Mouse (Mus musculus): Measurements from ENCODE around the gene Xpa.
"Not testable (repeated sequence)": the region's sequence is repeated elsewhere in the genome, so short reads cannot be mapped to it uniquely, and the experiment has no call there.

The Xpa gene

DNA sequence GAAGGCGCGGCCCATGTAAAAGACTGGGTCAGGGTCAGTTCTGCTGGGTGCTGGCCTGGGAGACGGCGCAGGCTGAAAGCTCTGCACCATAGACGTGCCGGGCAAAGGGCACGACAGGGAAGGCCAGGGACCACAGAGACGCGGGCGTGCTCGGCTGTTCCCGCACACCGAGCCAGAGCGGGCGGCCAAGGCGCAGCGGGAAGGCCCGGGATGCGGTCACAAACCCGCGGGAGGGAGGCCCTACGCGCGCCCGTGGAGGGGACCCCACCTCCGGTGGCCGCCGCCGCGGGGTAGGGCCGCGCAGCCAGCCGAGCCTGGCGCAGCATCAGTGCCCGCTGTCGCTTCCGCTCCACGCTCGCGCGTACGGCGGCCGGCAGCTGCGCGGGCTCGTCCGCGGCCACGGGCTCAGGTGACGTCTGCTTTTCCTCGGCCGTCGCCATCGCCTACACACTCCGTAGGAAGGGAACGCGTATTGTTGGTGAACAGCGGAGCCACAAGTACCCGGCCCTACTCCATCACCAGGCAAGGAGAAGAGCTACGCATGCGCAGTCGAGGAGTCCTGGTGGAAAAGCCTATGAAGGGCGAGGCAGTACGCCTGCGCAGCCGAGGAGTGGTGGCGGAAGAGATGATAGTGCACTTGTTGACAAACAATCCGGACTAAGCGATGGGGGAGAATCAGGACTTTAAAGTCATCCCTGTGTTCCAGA, at the start of gene Xpa:
Xpa (minus strand) TSS at position 531 of the 707 bp plus-strand sequence.
- peak; percentile 97 for DNase-seq

DNA sequence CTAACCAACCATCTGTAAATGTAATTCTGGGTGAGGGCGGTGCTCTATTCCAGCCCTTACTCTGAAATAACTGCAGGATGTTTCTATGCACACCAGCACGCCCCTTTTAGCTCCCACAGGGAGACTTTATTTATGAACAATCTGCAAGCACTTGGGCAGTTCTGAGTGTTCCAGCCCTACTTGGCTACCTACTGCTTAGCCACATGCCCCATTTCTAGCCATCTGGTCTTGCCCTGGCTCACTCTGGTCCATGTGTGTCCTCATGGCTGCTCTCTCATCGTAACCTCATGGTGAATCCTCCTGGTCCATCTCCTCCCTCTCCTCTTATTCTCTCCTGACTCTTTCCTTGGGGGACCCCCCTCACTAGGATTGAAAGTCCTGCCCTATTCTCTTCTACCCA, 39.8 kb upstream of the Xpa start:
- DNase-seq, result no peak

DNA sequence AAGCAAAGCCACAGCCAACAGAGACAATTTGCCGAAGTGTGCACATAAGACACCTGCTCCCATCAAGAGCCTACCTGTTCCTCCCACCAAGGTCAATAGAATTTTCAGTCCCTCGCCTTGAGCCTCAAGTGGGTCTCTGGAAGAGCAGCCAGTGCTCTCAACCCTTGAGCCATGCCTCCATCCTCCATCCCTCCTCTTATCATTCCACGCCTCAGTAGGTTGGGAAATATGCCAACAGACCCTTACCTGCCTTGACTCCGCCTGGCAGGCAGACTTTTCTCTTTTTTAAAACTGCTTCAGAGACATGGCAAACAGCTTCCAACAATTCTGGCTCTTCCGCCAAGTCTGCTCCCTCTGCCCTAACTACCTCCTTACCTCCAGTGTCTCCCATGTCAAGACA, 38.6 kb upstream of the Xpa start:
- no peak for DNase-seq

DNA sequence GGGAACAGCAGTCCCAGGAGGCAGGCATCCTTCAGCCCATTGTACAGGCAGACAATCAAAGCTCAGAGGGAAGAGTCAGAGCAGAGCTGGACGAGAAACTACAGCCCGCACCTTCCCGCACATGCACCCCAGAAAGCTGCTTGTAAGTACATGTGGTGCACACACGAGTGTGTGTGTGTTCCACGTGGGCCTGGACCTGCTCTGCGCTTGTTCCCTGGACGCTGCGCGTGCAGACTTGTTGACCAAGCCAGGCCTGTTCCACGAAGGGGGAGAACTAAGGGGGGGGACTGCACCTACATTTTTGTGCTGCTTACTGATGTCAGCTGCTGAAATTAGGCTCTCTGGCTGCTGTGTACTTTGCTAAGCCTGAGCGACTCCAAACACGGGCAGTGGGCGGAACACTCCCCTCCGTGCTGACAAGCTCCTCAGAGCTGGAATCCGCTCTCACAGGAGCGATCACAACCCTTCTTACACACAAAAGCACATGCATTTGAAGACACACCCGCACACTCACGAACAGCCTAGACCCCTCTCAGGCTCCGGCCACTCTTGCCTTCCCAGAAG, 30.9 kb upstream of the Xpa start:
- no peak for DNase-seq

DNA sequence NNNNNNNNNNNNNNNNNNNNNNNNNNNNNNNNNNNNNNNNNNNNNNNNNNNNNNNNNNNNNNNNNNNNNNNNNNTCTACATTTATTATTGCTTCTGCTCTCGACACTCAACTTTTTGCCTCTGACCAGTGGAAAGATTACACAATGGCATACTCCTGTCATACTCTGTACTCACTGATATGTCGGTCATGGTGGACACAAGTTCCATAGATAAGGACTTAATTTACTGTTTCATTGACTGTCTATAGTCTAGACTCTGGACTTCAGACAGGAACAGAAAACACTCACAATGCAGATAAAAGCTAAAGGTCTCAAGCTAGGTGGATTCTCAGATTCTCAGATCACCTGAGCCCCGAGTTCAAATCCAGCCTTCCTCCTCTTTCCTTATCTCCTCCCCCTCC, 25.0 kb upstream of the Xpa start:
- DNase-seq, result no peak

DNA sequence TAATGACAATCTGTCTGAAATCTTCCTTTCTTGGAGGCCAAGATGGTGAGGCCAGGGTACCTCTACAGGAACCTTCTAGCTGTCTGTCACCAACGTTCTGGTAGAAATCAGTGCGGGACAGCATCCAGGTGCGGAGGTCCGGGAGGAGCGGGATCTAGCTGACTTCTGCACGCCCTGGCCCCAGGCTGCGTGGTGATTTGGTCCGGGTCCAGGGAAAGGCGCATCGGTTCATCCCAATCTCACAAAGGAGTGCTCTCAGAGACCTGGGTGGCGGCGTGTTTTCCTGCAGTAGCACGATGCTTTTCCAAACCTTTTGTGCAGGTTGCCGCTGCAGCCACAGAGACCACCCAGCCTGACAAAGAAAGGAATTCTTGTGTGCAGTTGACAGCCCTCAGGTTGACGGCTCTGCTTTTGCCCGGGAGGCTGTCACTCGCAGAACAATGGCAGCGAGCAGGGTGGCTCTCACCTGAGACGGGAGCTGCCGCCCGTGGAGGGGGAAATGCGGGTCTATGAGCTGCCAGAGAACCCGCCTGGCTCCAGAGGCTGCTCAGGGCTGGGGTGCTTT, 6.5 kb upstream of the Xpa start:
- no peak for DNase-seq

DNA sequence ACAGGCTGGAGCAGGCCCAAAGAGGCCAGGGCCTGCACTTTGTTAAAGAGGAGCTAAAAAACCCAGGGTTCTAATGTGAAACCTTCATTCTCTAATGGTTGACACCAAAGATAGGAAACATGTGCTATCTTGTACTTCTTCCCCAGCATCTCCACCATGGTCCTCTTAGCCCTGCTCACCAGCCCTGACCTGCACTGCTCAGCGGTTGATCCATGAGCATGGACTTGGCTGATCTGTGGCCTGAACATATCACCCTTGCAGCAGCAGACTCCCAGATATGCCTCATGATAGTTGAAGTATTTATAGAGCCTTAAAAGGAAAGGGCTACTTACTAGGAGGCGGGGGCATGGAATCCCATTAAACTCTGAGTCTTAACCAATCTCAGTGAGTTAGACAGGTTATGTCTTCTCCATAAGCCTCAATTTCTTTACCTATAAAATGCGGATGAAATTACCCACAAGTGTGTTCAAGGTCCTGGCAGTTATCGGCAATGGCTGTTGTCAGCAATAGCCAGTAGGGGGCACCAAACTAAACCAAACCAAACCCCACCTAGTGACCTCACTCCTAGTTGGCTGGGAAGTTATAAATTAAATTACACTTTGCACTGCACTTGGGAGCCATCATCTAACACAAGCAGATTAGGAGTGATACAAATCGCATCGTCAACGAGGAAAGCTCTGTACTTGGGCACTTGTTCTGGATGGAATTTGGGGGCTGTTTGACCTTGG, 5.9 kb upstream of the Xpa start:
- DNase-seq, result peak; percentile 48

DNA sequence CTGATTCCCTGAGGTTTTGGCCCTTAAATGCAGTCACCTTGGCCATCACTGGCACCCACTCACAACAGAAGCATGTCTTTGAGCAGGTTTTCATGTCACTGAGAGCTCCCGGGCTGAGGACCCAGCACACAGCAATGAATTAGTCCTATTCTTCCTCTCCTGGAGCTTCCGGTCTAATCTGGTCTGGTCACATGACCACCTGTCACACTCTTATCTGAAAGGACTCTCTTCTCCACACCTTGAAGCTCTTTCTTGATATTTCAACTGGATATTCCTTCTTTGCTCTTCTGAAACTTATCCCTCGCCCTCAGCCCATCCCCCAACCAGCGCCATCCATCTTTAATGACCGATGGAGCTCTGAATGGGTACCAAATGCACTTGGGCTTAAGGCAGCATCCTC, 2.0 kb upstream of the Xpa start:
- no peak for DNase-seq

DNA sequence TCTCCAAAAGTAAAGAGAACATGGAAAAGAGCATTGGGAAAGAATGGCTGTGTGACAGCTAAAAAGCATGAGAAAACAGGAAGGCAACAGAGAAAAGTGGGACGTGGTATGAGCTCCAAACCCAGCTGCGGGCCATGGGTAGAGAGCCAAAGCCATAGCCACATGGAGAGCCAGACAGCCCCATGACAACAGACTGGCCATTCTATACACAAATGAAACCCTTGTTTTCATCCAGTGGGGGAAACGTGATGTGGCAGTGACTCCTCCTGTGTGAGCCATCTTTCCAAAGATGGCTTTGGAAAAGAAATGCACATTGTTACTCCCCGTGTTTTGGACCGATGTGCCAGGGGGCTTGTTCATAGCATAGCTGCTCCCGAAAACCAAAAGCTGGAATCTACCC, 402 bp upstream of the Xpa start:
- DNase-seq, result peak; percentile 72

DNA sequence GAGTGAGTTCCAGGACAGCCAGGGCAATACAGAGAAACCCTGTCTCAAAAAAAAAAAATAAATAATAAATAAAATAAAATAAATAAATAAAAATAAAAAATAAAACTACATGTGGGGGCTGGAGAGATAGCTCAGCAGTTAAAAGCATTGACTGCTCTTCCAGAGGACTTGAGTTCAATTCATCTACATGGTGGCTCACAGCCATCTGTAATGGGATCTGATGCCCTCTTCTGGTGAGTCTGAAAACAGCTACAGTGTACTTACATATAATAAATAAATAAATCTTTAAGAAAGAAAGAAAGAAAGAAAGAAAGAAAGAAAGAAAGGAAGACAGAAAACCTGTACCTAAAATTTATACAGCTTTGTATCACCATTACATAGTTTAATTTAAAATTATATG, 4.1 kb downstream of the Xpa start:
- DNase-seq, result not testable (repeated sequence)

DNA sequence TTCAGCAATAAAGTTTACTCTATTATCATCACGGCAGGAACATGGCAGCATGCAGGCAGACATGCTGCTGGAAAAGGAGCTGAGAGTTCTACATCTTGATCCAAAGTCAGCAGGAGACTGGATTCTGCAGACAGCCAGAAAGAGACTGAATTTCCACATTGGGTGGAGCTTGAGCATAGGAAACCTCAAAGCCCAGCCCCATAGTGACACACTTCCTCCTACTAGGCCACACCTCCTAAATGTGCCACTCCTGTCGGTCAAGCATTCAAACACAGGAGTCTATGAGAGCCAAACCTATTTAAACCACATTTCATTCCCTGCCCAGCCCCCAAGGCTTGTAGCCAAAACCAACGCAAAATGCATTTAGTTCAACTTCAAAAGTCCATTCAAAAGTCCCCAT, 9.6 kb downstream of the Xpa start:
- DNase-seq, result no peak

DNA sequence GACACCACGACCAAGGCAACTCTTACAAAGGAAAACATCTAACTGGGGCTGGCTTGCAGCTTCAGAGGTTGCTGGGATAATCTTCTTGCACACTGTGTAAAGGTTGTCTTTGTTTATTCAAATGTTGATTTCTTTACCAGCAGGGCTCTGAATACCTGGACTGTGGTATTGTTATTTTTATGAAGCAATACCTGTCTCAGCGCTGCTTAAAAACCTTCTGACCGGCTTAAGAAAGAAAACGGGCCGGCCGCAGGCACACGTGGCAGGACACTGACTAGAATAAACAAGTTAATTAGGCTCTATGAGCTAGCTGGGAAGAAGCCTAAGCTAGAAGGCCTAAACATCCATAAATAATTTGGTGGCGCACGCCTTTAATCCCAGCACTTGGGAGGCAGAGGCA, 10.2 kb downstream of the Xpa start:
- DNase-seq, result no peak

DNA sequence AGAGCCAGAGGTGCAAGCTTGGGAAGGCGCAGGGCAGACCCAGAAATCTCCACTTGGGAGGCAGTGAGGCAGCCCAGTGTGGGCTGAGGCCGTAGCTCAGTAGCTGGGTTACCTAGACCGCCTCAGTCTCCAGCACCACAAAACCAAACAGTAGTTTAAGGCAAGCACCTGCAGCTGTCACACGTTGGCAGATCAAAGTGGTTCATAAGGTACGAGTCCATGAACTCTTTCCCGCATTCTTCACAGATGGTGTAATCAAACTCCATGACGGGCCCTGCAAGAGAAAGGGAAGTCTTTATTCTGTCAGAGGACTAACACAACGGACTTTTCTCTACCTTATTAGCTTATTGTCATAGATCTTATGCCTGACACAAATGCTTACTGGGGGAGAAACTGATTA, 10.7 kb downstream of the Xpa start:
- DNase-seq, result no peak

DNA sequence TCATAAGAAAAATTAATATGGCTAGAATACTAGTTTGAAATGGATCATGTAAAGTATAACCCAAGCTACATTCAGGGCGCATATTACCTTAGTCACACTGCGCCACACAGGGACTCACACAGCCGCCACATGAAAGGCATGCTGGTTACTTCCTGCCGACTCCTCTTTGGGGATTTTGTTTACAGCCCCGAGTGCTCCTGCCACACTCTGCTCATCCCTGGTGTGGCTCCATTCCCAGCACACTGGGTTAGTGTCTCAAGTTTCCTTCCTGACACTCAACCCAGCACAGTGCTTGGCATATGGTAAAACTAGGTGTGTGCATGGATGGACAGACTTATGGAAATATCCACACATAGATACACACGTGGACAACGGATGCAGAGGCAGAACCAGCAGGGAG, 13.9 kb downstream of the Xpa start:
- DNase-seq, result no peak

DNA sequence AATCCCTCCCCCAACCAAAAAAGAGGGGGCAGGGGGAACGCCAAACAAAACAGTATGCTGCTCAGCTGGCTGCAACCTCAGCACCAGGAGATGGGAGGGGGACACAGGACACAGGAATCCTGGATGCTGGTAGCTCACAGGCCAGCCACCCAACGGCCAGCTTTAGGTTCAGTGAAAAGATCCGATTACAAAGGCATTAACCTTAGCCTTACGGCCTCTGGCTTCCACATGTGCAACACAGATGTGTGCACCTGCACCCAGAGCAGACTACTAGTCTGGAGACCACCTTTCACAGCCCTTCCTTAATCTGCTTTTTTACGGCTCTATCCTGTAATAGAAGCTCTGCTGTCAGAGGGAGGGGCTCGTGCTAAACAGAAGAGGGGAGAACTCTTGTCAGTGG, 14.9 kb downstream of the Xpa start:
- no peak for DNase-seq

DNA sequence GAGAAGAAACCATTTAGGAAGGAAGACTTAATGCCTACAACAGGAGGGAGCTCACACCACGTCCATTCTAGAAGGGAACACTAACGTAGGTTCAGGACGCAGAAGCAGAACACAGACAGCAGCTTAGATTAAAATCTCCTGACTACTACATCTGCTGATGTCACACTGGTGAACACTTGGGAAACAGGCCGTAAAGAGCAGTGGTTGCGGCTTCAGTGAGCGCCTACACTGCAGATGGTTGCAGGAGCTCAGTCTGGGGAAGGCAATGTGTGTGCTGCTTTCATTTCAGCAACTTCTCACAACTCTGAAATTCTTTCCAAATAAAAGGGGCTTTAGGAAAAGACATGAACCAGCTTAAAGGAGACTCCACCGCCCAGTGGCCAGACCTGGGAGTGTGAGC, 18.6 kb downstream of the Xpa start:
- peak; percentile 28 for DNase-seq

DNA sequence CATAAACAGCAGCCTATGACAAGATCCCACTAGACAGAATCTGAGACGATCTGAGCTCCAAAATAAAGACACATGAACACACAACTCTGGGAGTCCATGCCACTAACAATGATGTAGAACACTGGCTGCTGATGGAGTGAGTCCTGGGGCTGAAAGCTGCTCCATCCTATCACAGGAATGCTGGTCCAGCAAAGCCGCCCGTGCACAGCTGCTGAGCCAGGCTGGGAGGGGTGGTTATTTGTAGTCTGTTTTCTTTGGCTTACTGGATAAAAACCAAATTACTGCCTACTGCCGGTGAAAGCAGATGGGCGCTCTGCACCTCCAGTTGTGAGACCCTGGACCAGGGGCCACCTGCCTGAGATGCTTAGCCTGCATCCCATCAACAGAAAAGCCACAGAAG, 19.1 kb downstream of the Xpa start:
- DNase-seq, result peak; percentile 33

DNA sequence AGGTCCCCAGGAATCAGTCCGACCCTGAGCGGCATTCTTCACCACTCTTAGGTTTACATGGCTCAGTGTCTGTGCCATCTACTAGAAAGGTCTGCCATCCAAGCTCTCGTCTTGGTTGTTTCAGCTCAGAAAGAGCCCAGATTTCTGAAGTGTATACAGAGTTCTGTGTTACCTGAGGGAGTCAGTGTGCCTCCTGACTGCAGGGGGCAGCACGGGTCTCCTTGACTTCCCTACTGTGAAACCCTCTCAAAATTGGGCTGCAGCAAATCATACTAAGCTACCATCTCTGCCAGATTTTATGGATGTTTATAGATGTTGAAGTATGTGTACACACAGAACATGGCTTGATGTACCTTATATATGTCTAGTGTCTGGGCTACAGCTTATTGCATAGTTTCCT, 19.8 kb downstream of the Xpa start:
- DNase-seq, result no peak

DNA sequence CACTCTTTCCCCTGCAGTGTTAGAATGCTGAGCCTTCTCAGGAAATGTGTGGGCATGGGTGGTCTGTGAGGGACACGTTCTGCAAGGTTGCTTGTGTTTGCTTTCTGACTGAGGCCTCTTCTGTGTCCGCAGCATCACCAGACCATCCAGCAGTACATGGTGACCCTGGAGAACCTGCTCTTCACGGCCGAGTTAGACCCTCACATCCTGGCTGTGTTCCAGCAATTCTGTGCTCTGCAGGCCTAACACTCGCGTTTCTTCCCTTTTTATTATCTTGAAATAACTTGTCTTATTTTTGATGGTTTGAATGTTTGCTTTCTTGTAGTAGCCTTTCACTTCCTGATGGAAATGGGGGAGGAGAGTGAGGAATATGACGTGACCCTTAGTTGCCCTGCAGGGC, 24.4 kb downstream of the Xpa start:
- DNase-seq, result no peak

DNA sequence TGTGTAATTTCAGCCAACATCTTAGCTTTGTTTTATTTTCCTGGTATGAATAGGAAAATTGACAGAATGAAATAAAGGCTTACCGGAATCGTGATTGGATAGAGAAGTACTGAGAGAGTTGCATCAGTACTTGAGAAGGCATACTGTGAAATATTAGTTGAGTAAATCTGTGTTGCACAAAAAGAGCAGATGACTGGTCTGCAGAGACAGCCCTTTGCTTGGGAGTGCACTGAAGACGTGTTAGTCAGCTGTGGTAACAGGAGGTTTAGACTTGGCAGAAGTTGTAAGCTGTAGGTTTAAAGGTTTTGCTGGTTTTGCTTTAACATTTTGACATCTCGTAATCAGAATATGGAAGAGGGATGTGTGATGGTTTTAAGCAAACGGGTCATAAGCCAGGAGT, 30.3 kb downstream of the Xpa start:
- no peak for DNase-seq

DNA sequence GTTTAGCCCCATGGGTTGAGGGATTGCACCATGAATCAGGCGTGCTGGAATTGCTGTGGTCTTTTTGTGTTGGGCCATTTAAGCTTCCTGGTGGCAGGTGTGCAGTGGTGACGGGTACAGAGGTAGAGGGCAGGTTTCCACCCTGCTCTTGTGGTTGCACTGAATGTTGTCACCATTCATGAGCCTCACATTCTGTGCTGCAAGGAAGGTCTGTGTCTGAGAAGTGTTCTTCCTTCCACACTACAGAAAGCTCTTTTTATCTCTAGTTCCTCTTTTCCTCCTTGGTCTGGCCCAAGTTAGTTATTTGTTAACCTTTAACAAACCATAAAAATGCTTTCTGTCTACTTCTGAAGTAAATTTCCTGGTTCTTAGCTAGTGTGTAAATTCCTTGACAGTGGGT, 32.1 kb downstream of the Xpa start:
- DNase-seq, result no peak

DNA sequence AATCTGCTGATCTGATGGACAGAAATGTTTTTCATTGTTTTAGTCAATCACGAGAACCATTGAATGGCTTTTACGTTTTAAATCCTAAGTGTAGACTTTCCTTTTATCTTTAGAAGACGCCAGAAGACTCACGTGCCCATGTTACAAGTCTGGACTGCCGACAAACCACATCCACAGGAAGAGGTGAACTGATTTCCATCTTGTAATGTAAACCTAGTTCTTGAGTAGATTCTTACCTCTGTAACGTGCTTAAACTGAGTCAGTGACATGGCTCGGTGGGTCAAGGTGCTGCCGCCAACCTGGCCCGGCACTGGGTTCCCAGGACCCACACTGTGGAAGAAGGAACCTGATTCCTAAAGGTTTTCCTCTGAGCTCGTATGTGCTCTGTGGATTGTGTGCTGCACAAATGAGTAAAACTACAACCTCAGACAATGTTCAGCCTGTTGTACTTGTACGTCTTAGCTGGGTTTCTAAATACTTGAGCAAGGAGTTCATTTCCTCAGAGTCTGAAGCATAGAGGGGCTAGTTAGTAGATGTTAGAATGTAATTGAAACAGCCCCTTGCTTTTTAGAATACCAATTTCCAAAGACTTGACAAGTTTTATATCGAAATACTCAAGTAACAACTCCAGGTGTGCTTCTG, 44.1 kb downstream of the Xpa start:
- DNase-seq, result no peak

DNA sequence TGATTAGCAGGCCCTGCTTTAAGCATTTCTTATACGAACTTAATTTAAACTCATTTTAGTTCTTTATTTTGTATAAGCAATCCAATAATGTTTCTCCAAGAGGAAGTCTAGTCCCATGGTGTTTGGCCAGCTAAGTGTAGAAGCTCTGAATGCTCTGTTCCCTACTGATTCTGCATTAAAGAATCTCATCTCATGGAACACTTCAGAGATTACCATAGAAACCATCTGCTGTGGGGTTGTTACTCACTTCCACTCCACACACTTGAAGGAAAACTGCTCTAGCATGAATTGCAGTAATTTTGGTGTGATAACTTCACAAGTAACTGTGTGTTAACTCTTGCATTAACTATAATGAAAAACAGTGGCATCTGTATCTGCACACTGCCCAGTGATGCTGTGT, 49.2 kb downstream of the Xpa start:
- peak; percentile 30 for DNase-seq

DNA sequence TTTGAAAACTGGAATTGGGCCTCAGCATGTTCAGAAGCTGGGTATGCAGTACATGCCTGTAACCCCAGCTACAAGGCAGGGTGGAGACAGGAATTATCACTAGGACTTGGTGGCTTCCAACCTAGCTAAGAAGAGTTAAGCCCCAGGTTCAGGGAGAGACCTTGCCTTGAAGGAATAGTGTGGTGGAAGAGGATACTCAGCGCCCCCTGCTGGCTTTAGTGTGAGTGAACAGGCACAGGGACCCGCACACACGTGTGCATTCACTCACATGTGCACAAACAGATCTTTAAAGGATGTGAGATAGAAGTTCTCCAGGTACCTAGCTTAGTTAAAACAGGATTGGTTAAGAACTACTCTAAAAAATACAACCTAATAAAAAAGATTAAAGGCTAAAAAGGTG, 51.8 kb downstream of the Xpa start:
- DNase-seq, result no peak
